ENCODE assay signal across 12 mouse cellular contexts in the genomic region with DNA sequence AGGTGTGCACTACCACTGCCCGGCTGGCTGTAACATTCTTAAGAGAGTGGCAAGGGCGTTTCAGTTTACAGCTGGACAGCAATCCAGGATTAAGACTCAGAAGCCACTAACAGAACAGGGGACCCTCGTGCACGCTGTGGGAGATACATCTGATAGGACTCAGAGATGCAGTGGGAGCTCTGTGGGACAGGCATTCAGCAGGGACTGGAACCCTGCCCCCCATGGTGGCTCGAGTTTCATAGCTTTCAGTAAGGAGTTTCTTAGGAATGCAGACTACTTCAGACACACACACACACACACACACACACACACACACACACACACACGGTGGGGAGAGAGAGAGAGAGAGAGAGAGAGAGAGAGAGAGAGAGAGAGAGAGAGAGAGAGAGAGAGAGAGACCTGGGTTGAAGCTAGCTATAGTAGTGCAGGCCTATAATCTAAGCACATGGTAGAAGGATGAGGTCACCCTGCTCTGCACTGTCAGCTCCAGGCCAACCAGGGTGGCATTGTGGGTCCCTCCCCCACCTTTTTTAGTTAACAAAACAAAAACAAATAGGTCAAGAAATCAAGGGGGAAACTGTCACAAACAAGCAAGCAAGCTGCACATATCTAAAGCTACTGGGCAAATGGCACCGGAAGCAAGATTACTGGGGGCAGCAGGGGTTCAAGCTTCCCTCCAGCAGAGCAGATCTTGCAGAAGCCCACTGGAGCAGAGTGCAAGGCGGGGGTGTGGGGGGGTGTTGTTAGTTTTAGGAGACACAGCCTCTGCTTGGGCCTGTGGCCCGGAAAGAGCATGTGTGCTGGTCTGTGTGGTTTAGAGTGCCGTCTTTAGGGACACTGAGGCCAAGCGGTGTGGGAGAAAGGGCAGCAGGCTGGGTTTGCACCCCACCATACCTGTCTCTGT. TPM values are rescaled to one million over a fixed set of nuclear protein-coding genes. Genes with fewer than 3 reads are reported as not detected.
A peak's percentile ranks its signal among the peaks of the same experiment; 100 is the strongest.
DNase-seq lines count a peak whose midpoint lies in the region; ATAC-seq and TF ChIP-seq lines count a peak whose summit lies in the region.
"Had no signal": no experiment of that assay in that cellular context is flagged by ENCODE, and none has a peak within 500 bp of the region (broad histone marks: within the 10 kb centered on the region; RNA-seq: fewer than 3 reads in every experiment).

No protein-coding gene starts in this region.

- peaks cover 48% of the 10 kb centered on the region for H3K4me1 ChIP-seq in heart, embryonic 15.5 days (replicated peaks)
- peaks cover 8% of the 10 kb centered on the region; the same call in 1 of the 2 replicates for H3K4me1 ChIP-seq in neural tube, embryonic 11.5 days (ENCODE audit: control insufficient read depth, insufficient read depth, low read length)
- peaks cover 54% of the 10 kb centered on the region for H3K4me1 ChIP-seq in neural tube, embryonic 15.5 days
- peaks cover 47% of the 10 kb centered on the region for H3K4me1 ChIP-seq in kidney, embryonic 15.5 days
- H3K4me1 ChIP-seq in liver, postnatal 0 days (ENCODE audit: insufficient read depth): peaks cover 41% of the 10 kb centered on the region

- intact Hi-C loops in heart, postnatal 25 days (cut with DNase I): no loop called here

- H3K4me3 ChIP-seq in heart, embryonic 15.5 days: no peak overlapping the region
- H3K4me3 ChIP-seq in neural tube, embryonic 11.5 days (ENCODE audit: low read depth, low read length): no peak overlapping the region
- no peak overlapping the region for H3K4me3 ChIP-seq in neural tube, embryonic 15.5 days (replicated peaks)
- no peak overlapping the region for H3K4me3 ChIP-seq in kidney, embryonic 15.5 days (replicated peaks)
- H3K4me3 ChIP-seq in liver, postnatal 0 days (ENCODE audit: low read depth, low read length): no peak overlapping the region
- H3K4me3 ChIP-seq: midbrain, embryonic 12.5 days had no signal

- H3K9me3 ChIP-seq in heart, embryonic 15.5 days (replicated peaks): no peaks in the 10 kb centered on the region
- no peaks in the 10 kb centered on the region for H3K9me3 ChIP-seq in neural tube, embryonic 11.5 days (ENCODE audit: control insufficient read depth, low read length)
- H3K9me3 ChIP-seq in neural tube, embryonic 15.5 days (replicated peaks): no peaks in the 10 kb centered on the region
- H3K9me3 ChIP-seq in kidney, embryonic 15.5 days (replicated peaks): no peaks in the 10 kb centered on the region
- H3K9me3 ChIP-seq in liver, postnatal 0 days (ENCODE audit: low read length): no peaks in the 10 kb centered on the region
- H3K9me3 ChIP-seq: midbrain, embryonic 12.5 days had no signal

- no peaks in the 10 kb centered on the region for H3K36me3 ChIP-seq in heart, embryonic 15.5 days
- no peaks in the 10 kb centered on the region for H3K36me3 ChIP-seq in neural tube, embryonic 11.5 days (ENCODE audit: control insufficient read depth, insufficient read depth, low read length)
- H3K36me3 ChIP-seq in neural tube, embryonic 15.5 days: peaks cover 13% of the 10 kb centered on the region
- no peaks in the 10 kb centered on the region for H3K36me3 ChIP-seq in kidney, embryonic 15.5 days
- H3K36me3 ChIP-seq in liver, postnatal 0 days (replicated peaks; ENCODE audit: insufficient read depth, low read length): 0 out of 2 replicates have a peak, but pooled peaks cover 2% of the 10 kb centered on the region

- WGBS in heart, embryonic 15.5 days: 38% methylated on average over 10 of the region's 11 CpGs
- 44% methylated on average over 11 of the region's 11 CpGs for WGBS in neural tube, embryonic 11.5 days
- WGBS in neural tube, embryonic 15.5 days: 59% methylated on average over 11 of the region's 11 CpGs
- 29% methylated on average over 10 of the region's 11 CpGs for WGBS in kidney, embryonic 15.5 days
- WGBS in liver, postnatal 0 days (ENCODE audit: insufficient replicate concordance): 59% methylated on average over 10 of the region's 11 CpGs

- no peak overlapping the region for H3K4me2 ChIP-seq in heart, embryonic 15.5 days
- H3K4me2 ChIP-seq in neural tube, embryonic 11.5 days (ENCODE audit: low read depth): no peak overlapping the region
- H3K4me2 ChIP-seq in neural tube, embryonic 15.5 days: no peak overlapping the region
- H3K4me2 ChIP-seq in kidney, embryonic 15.5 days: no peak overlapping the region
- H3K4me2 ChIP-seq in liver, postnatal 0 days (ENCODE audit: low read depth, low read length): no peak overlapping the region
- H3K4me2 ChIP-seq: midbrain, embryonic 12.5 days had no signal

- ATAC-seq in heart, embryonic 15.5 days (replicated peaks; ENCODE audit: insufficient number of reproducible peaks, insufficient read depth, low FRiP score, low read depth): no peak
- no peak for ATAC-seq in neural tube, embryonic 11.5 days (ENCODE audit: insufficient read depth, low FRiP score, low TSS enrichment)
- no peak for ATAC-seq in neural tube, embryonic 15.5 days (ENCODE audit: low FRiP score)
- peak; percentile 53; the same call in 1 of the 2 replicates for ATAC-seq in kidney, embryonic 15.5 days (replicated peaks; ENCODE audit: low FRiP score)
- peak; percentile 37 for ATAC-seq in liver, postnatal 0 days
- no peak for ATAC-seq in megakaryocyte progenitor cell, adult 5-6 weeks (replicated peaks; ENCODE audit: poor library complexity)
- no peak for ATAC-seq in megakaryocyte-erythroid progenitor cell, adult 5-6 weeks (replicated peaks; ENCODE audit: low FRiP score, low TSS enrichment, poor library complexity, severe bottlenecking)

- peak; percentile 20; the same call in 1 of the 2 replicates for TF ChIP-seq EP300 in liver, postnatal 0 days (IDR thresholded peaks at IDR 0.05; ENCODE audit: low read depth)

- no peak for DNase-seq in heart, postnatal 25 days (ENCODE audit: low spot score)
- no peak for DNase-seq in neural tube, embryonic 11.5 days (ENCODE audit: low spot score)
- DNase-seq in liver, postnatal 0 days: no peak
- DNase-seq: adrenal gland, postnatal 10 days; cerebellum, postnatal 10 days; thymus, postnatal 25 days had no signal

- H3K27ac ChIP-seq in heart, embryonic 15.5 days: peak overlapping the region; percentile 53
- H3K27ac ChIP-seq in neural tube, embryonic 11.5 days (ENCODE audit: low read depth, low read length): 0 out of 2 replicates have a peak overlapping the region, but pooled peaks have one; percentile 20
- H3K27ac ChIP-seq in neural tube, embryonic 15.5 days (replicated peaks): no peak overlapping the region; the same call in 1 of the 2 replicates
- H3K27ac ChIP-seq in kidney, embryonic 15.5 days: peak overlapping the region; percentile 70
- H3K27ac ChIP-seq in liver, postnatal 0 days (ENCODE audit: low read depth): peak overlapping the region; percentile 55
- H3K27ac ChIP-seq: midbrain, embryonic 12.5 days had no signal

- no peaks in the 10 kb centered on the region for H3K27me3 ChIP-seq in heart, embryonic 15.5 days
- H3K27me3 ChIP-seq in neural tube, embryonic 11.5 days (ENCODE audit: control insufficient read depth, insufficient read depth, low read length): no peaks in the 10 kb centered on the region
- H3K27me3 ChIP-seq in neural tube, embryonic 15.5 days (replicated peaks): no peaks in the 10 kb centered on the region
- H3K27me3 ChIP-seq in kidney, embryonic 15.5 days: no peaks in the 10 kb centered on the region
- H3K27me3 ChIP-seq in liver, postnatal 0 days (ENCODE audit: insufficient read depth, low read length): no peaks in the 10 kb centered on the region
- H3K27me3 ChIP-seq: midbrain, embryonic 12.5 days had no signal

- no peak for TF ChIP-seq CTCF in liver, postnatal 0 days (IDR thresholded peaks at IDR 0.05; ENCODE audit: low read depth)

- no peak overlapping the region for H3K9ac ChIP-seq in heart, embryonic 15.5 days
- H3K9ac ChIP-seq in neural tube, embryonic 11.5 days (ENCODE audit: low read length): no peak overlapping the region
- no peak overlapping the region for H3K9ac ChIP-seq in neural tube, embryonic 15.5 days (replicated peaks)
- no peak overlapping the region for H3K9ac ChIP-seq in kidney, embryonic 15.5 days
- no peak overlapping the region for H3K9ac ChIP-seq in liver, postnatal 0 days (replicated peaks)
- H3K9ac ChIP-seq: midbrain, embryonic 12.5 days had no signal

RNA-seq across cellular contexts. Expression of a gene that starts 12.6 kb away (rescaled TPM):
- 4.7 and 8.0 TPM in 2 replicates for polyA plus RNA-seq in heart, embryonic 15.5 days (2015; fragmentation: Nextera tagmentation; extraction: Ambion mirVana)
- 10 to 100 TPM; 17.2 to 26.4 TPM for total RNA-seq in heart, postnatal 25 days (2021)
- 5.0 and 5.3 TPM in 2 replicates for polyA plus RNA-seq in neural tube, embryonic 11.5 days (2014; fragmentation: Nextera tagmentation; extraction: Ambion mirVana)
- 15.1 and 16.6 TPM in 2 replicates for polyA plus RNA-seq in neural tube, embryonic 15.5 days (2015; fragmentation: Nextera tagmentation; extraction: Ambion mirVana)
- 9.4 and 11.7 TPM in 2 replicates for polyA plus RNA-seq in kidney, embryonic 15.5 days (2015; fragmentation: Nextera tagmentation; extraction: Ambion mirVana)
- 20.1 and 21.8 TPM in 2 replicates for polyA plus RNA-seq in liver, postnatal 0 days (2015; fragmentation: Nextera tagmentation; extraction: Ambion mirVana)
- 23.5 and 24.1 TPM in 2 replicates for total RNA-seq in megakaryocyte progenitor cell, adult 5-6 weeks (2015)
- 48.2 and 49.2 TPM in 2 replicates for total RNA-seq in megakaryocyte progenitor cell, adult 5-6 weeks (2017)
- total RNA-seq in megakaryocyte-erythroid progenitor cell, adult 5-6 weeks (2014; fragmentation: Nextera tagmentation): 59.0 and 91.0 TPM in 2 replicates
- total RNA-seq in megakaryocyte-erythroid progenitor cell, adult 5-6 weeks (2017): 70.4 and 96.2 TPM in 2 replicates

Comparison
In these comparisons a context has a peak if more than half of its experiments do, and no peak if none do; other contexts are left out.
1. ATAC-seq: peak in kidney, embryonic 15.5 days (single experiment) and liver, postnatal 0 days (single experiment); none in heart, embryonic 15.5 days (single experiment), neural tube, embryonic 11.5 days (single experiment), neural tube, embryonic 15.5 days (single experiment), megakaryocyte progenitor cell, adult 5-6 weeks (single experiment) and megakaryocyte-erythroid progenitor cell, adult 5-6 weeks (single experiment).